Mouse (Mus musculus) midbrain, embryonic 14.5 days (tissue): ENCODE results near the gene Parvb. TPM values are rescaled to one million over a fixed set of nuclear protein-coding genes. Genes with fewer than 3 reads are reported as not detected.

Experiments
- polyA plus RNA-seq: library from polyadenylated mRNA; unstranded; fragments of >200 nt; fragmentation: Nextera tagmentation; extraction: Ambion mirVana; gene quantifications from 2 replicates; pipeline ENCODE4 v1.2.1, GENCODE M21; 2014

Gene Parvb
- polyA plus RNA-seq, 1 experiment from 2014 or later, result 4.9 TPM

Other genes starting within 250 kb of the Parvb start
- 0.15 and 0.22 TPM in 2 replicates for gene Efcab6, start 166.7 kb upstream of the Parvb start, polyA plus RNA-seq
- gene Sult4a1, start 126.3 kb upstream of the Parvb start, polyA plus RNA-seq, result 42.5 and 55.0 TPM in 2 replicates
- not detected in 2 replicates for gene Pnpla5, start 108.9 kb upstream of the Parvb start, polyA plus RNA-seq
- 3.3 and 4.5 TPM in 2 replicates for gene Pnpla3, start 64.2 kb upstream of the Parvb start, polyA plus RNA-seq
- gene Samm50, start 39.8 kb upstream of the Parvb start, polyA plus RNA-seq, result 54.2 and 70.8 TPM in 2 replicates
- 0.72 TPM in 2 replicates for gene Parvg, start 92.0 kb downstream of the Parvb start, polyA plus RNA-seq
- gene Shisal1, start 215.1 kb downstream of the Parvb start, polyA plus RNA-seq, result 16.4 and 18.0 TPM in 2 replicates